Mouse (Mus musculus): ENCODE results near the gene Tnp2. TPM values are rescaled to one million over a fixed set of nuclear protein-coding genes. Genes with fewer than 3 reads are reported as not detected.

Tnp2 gene
- polyA plus RNA-seq, 1 experiment from 2014 or later = not detected

- H3K27me3 ChIP-seq (ENCODE audit: insufficient read depth, poor library complexity, severe bottlenecking) = peaks cover 30% of the 10 kb centered on the region
- H3K27ac ChIP-seq = peak overlapping the region; percentile 92
- peak; percentile 86 for DNase-seq (ENCODE audit: low spot score)
- H3K4me3 ChIP-seq = peak overlapping the region; percentile 77
- H3K9me3 ChIP-seq = no peaks in the 10 kb centered on the region
- 2% methylated on average over 9 of the region's 9 CpGs for WGBS
- peaks cover 58% of the 10 kb centered on the region for H3K4me1 ChIP-seq (replicated peaks)
- no peaks in the 10 kb centered on the region for H3K36me3 ChIP-seq
Measured at GRCm38 (mm10) chr16:10786288-10786687, 2.2 kb downstream of the Tnp2 start.

GRCm38 (mm10) chr16:10785371-10786231, 2.9 kb downstream of the Tnp2 start, which contains the start of gene Socs1:
Gene Socs1, minus strand, starts transcription at chr16:10785536.
- Histone ChIP-seq H3K9me3 (no peaks in the 10 kb centered on the region), H3K27ac (peak within 1 kb of the TSS; percentile 92), H3K36me3 (no peaks in the 10 kb centered on the region), H3K4me1 (replicated peaks) (peaks cover 58% of the 10 kb centered on the region), H3K27me3 (ENCODE audit: insufficient read depth, poor library complexity, severe bottlenecking) (peaks cover 35% of the 10 kb centered on the region), H3K4me3 (peak within 1 kb of the TSS; percentile 77)
- DNase-seq (ENCODE audit: low spot score) = peak; percentile 91
- under 1% methylated on average over 59 of the region's 59 CpGs for WGBS

GRCm38 (mm10) chr16:10784793-10785370, 3.6 kb downstream of the Tnp2 start:
- under 1% methylated on average over 55 of the region's 55 CpGs for WGBS
- Histone ChIP-seq H3K4me3 (peak overlapping the region; percentile 77), H3K9me3 (no peaks in the 10 kb centered on the region), H3K27ac (peak overlapping the region; percentile 92), H3K27me3 (ENCODE audit: insufficient read depth, poor library complexity, severe bottlenecking) (peaks cover 37% of the 10 kb centered on the region), H3K4me1 (replicated peaks) (peaks cover 58% of the 10 kb centered on the region), H3K36me3 (no peaks in the 10 kb centered on the region)
- peak; percentile 94 for DNase-seq (ENCODE audit: low spot score)

GRCm38 (mm10) chr16:10783883-10784792, 4.3 kb downstream of the Tnp2 start:
- DNase-seq (ENCODE audit: low spot score) = no peak
- WGBS = 3% methylated on average over 81 of the region's 81 CpGs
- H3K27ac ChIP-seq = peak overlapping the region; percentile 92

GRCm38 (mm10) chr16:10783451-10783850, 5.0 kb downstream of the Tnp2 start:
- Histone ChIP-seq H3K27me3 (ENCODE audit: insufficient read depth, poor library complexity, severe bottlenecking) (peaks cover 34% of the 10 kb centered on the region), H3K4me1 (replicated peaks) (peaks cover 50% of the 10 kb centered on the region), H3K4me3 (no peak overlapping the region), H3K36me3 (no peaks in the 10 kb centered on the region), H3K27ac (no peak overlapping the region), H3K9me3 (no peaks in the 10 kb centered on the region)
- no peak for DNase-seq (ENCODE audit: low spot score)
- 72% methylated on average over 8 of the region's 8 CpGs for WGBS

More at GRCm38 (mm10) chr16:10783883-10784792, 4.3 kb downstream of the Tnp2 start:
- Histone ChIP-seq H3K4me3 (peak overlapping the region; percentile 77), H3K4me1 (replicated peaks) (peaks cover 57% of the 10 kb centered on the region), H3K27me3 (ENCODE audit: insufficient read depth, poor library complexity, severe bottlenecking) (peaks cover 37% of the 10 kb centered on the region), H3K36me3 (no peaks in the 10 kb centered on the region), H3K9me3 (no peaks in the 10 kb centered on the region)

GRCm38 (mm10) chr16:10783152-10783434, 5.4 kb downstream of the Tnp2 start:
- Histone ChIP-seq H3K4me3 (no peak overlapping the region), H3K36me3 (no peaks in the 10 kb centered on the region), H3K9me3 (no peaks in the 10 kb centered on the region), H3K27me3 (ENCODE audit: insufficient read depth, poor library complexity, severe bottlenecking) (peaks cover 34% of the 10 kb centered on the region), H3K27ac (no peak overlapping the region), H3K4me1 (replicated peaks) (peaks cover 48% of the 10 kb centered on the region)
- WGBS = 51% methylated on average over 1 of the region's 1 CpGs
- DNase-seq (ENCODE audit: low spot score) = no peak

GRCm38 (mm10) chr16:10782377-10783151, 5.9 kb downstream of the Tnp2 start:
- no peak for DNase-seq (ENCODE audit: low spot score)
- 39% methylated on average over 6 of the region's 6 CpGs for WGBS
- H3K36me3 ChIP-seq = no peaks in the 10 kb centered on the region
- H3K4me3 ChIP-seq = no peak overlapping the region
- H3K27ac ChIP-seq = peak overlapping the region; percentile 45
- H3K27me3 ChIP-seq (ENCODE audit: insufficient read depth, poor library complexity, severe bottlenecking) = peaks cover 34% of the 10 kb centered on the region
- H3K4me1 ChIP-seq (replicated peaks) = peaks cover 52% of the 10 kb centered on the region
- no peaks in the 10 kb centered on the region for H3K9me3 ChIP-seq

- Histone ChIP-seq H3K4me1 (replicated peaks) (peaks cover 53% of the 10 kb centered on the region), H3K4me3 (no peak overlapping the region), H3K27ac (no peak overlapping the region; the same call in 1 of the 2 replicates), H3K9me3 (no peaks in the 10 kb centered on the region), H3K36me3 (no peaks in the 10 kb centered on the region), H3K27me3 (ENCODE audit: insufficient read depth, poor library complexity, severe bottlenecking) (peaks cover 34% of the 10 kb centered on the region)
- WGBS = 37% methylated on average over 9 of the region's 9 CpGs
- no peak for DNase-seq (ENCODE audit: low spot score)
Measured at GRCm38 (mm10) chr16:10781862-10782371, 6.5 kb downstream of the Tnp2 start.

GRCm38 (mm10) chr16:10780631-10781120, 7.8 kb downstream of the Tnp2 start:
- Histone ChIP-seq H3K9me3 (no peaks in the 10 kb centered on the region), H3K4me1 (replicated peaks) (peaks cover 46% of the 10 kb centered on the region), H3K4me3 (no peak overlapping the region), H3K27me3 (ENCODE audit: insufficient read depth, poor library complexity, severe bottlenecking) (peaks cover 34% of the 10 kb centered on the region), H3K36me3 (no peaks in the 10 kb centered on the region), H3K27ac (no peak overlapping the region)
- 82% methylated on average over 5 of the region's 5 CpGs for WGBS
- no peak for DNase-seq (ENCODE audit: low spot score)

GRCm38 (mm10) chr16:10777579-10778160, 10.8 kb downstream of the Tnp2 start:
- Histone ChIP-seq H3K4me1 (replicated peaks) (peaks cover 28% of the 10 kb centered on the region), H3K36me3 (no peaks in the 10 kb centered on the region), H3K27me3 (ENCODE audit: insufficient read depth, poor library complexity, severe bottlenecking) (peaks cover 12% of the 10 kb centered on the region), H3K4me3 (no peak overlapping the region), H3K27ac (no peak overlapping the region), H3K9me3 (no peaks in the 10 kb centered on the region)
- no peak for DNase-seq (ENCODE audit: low spot score)
- WGBS = 63% methylated on average over 5 of the region's 5 CpGs

GRCm38 (mm10) chr16:10776322-10776721, 12.1 kb downstream of the Tnp2 start:
- peaks cover 22% of the 10 kb centered on the region for H3K4me1 ChIP-seq (replicated peaks)
- no peak overlapping the region for H3K4me3 ChIP-seq
- H3K27me3 ChIP-seq (ENCODE audit: insufficient read depth, poor library complexity, severe bottlenecking) = peaks cover 11% of the 10 kb centered on the region; the same call in 1 of the 2 replicates
- no peak for DNase-seq (ENCODE audit: low spot score)
- no peak overlapping the region for H3K27ac ChIP-seq
- H3K9me3 ChIP-seq = no peaks in the 10 kb centered on the region
- WGBS = 75% methylated on average over 7 of the region's 7 CpGs
- no peaks in the 10 kb centered on the region for H3K36me3 ChIP-seq
